33 mouse cellular contexts compared by ENCODE assay signal in the genomic region with DNA sequence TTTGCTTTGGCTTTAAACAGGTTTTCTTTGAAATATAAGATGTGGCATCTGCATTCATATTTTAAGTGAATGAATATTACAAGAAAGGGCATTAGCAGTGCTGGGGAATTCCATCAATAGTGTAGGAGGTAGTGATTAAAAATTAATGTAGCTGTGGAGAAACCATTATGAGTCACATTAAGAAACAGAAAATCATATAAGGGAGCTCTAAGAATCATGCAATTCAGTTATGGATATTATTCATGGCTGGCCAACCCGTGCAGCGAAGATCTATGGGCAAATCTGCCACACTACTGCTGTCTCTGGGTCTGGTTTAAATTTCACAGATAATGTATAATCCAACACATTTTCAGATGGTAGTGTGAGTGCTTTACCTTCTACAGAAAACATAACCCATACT. TPM values are rescaled to one million over a fixed set of nuclear protein-coding genes. Genes with fewer than 3 reads are reported as not detected.
DNase-seq lines count a peak whose midpoint lies in the region; ATAC-seq and TF ChIP-seq lines count a peak whose summit lies in the region.
"Had no signal": no experiment of that assay in that cellular context is flagged by ENCODE, and none has a peak within 500 bp of the region (broad histone marks: within the 10 kb centered on the region; RNA-seq: fewer than 3 reads in every experiment).

No protein-coding gene starts in this region.

- peak overlapping the region; percentile 47 for H3K27ac ChIP-seq in hindbrain, embryonic 14.5 days
- no peak overlapping the region for H3K27ac ChIP-seq in hindbrain, embryonic 16.5 days (ENCODE audit: low read depth, low read length)
- H3K27ac ChIP-seq in midbrain, embryonic 14.5 days (replicated peaks; ENCODE audit: low read depth, low read length), result peak overlapping the region; percentile 46; the same call in 1 of the 2 replicates
- no peak overlapping the region for H3K27ac ChIP-seq in midbrain, embryonic 10.5 days (replicated peaks)
- no peak overlapping the region for H3K27ac ChIP-seq in midbrain, embryonic 16.5 days (ENCODE audit: low read length)
- H3K27ac ChIP-seq: embryonic facial prominence, embryonic 10.5 days; embryonic facial prominence, embryonic 13.5 days; forebrain, embryonic 12.5 days; forebrain, embryonic 15.5 days; heart, embryonic 15.5 days; hindbrain, postnatal 0 days had no signal

- ATAC-seq in hindbrain, embryonic 14.5 days (ENCODE audit: low FRiP score), result no peak
- no peak for ATAC-seq in hindbrain, embryonic 16.5 days
- ATAC-seq in midbrain, embryonic 14.5 days (ENCODE audit: low FRiP score, low TSS enrichment), result peak; percentile 49; the same call in 1 of the 2 replicates
- peak; percentile 58 for ATAC-seq in midbrain, embryonic 16.5 days
- ATAC-seq: hindbrain, postnatal 0 days; inflammation-experienced regulatory T-cells, adult 6 months; Patski had no signal

- no peak overlapping the region for H3K9ac ChIP-seq in hindbrain, embryonic 14.5 days
- H3K9ac ChIP-seq in hindbrain, embryonic 16.5 days (ENCODE audit: low read depth, low read length), result no peak overlapping the region
- no peak overlapping the region for H3K9ac ChIP-seq in midbrain, embryonic 14.5 days (replicated peaks; ENCODE audit: low read length)
- H3K9ac ChIP-seq in midbrain, embryonic 16.5 days (ENCODE audit: low read depth, low read length), result no peak overlapping the region
- H3K9ac ChIP-seq: embryonic facial prominence, embryonic 13.5 days; forebrain, embryonic 12.5 days; forebrain, embryonic 15.5 days; heart, embryonic 12.5 days; heart, embryonic 15.5 days had no signal

- no peak overlapping the region for H3K4me2 ChIP-seq in hindbrain, embryonic 14.5 days (replicated peaks)
- H3K4me2 ChIP-seq in hindbrain, embryonic 16.5 days (ENCODE audit: low read length), result no peak overlapping the region
- H3K4me2 ChIP-seq in midbrain, embryonic 14.5 days (ENCODE audit: low read length), result no peak overlapping the region
- H3K4me2 ChIP-seq in midbrain, embryonic 16.5 days (ENCODE audit: low read length), result no peak overlapping the region
- H3K4me2 ChIP-seq: embryonic facial prominence, embryonic 13.5 days; forebrain, embryonic 12.5 days; forebrain, embryonic 15.5 days; heart, embryonic 12.5 days; heart, embryonic 15.5 days had no signal

- H3K36me3 ChIP-seq in hindbrain, embryonic 14.5 days (replicated peaks; ENCODE audit: control insufficient read depth, insufficient read depth), result no peaks in the 10 kb centered on the region
- no peaks in the 10 kb centered on the region for H3K36me3 ChIP-seq in hindbrain, embryonic 16.5 days (ENCODE audit: control insufficient read depth, insufficient read depth, low read length)
- H3K36me3 ChIP-seq in midbrain, embryonic 14.5 days (ENCODE audit: control insufficient read depth, insufficient read depth, low read length), result no peaks in the 10 kb centered on the region
- no peaks in the 10 kb centered on the region for H3K36me3 ChIP-seq in midbrain, embryonic 10.5 days
- no peaks in the 10 kb centered on the region for H3K36me3 ChIP-seq in midbrain, embryonic 16.5 days (ENCODE audit: control insufficient read depth, insufficient read depth, low read length)
- H3K36me3 ChIP-seq: embryonic facial prominence, embryonic 10.5 days; embryonic facial prominence, embryonic 13.5 days; forebrain, embryonic 12.5 days; forebrain, embryonic 15.5 days; G1E; heart, embryonic 12.5 days; heart, embryonic 15.5 days had no signal

- no peaks in the 10 kb centered on the region for H3K27me3 ChIP-seq in hindbrain, embryonic 14.5 days (ENCODE audit: control insufficient read depth, insufficient read depth, low read length)
- no peaks in the 10 kb centered on the region for H3K27me3 ChIP-seq in hindbrain, embryonic 16.5 days (replicated peaks; ENCODE audit: control insufficient read depth, insufficient read depth, low read length)
- no peaks in the 10 kb centered on the region for H3K27me3 ChIP-seq in midbrain, embryonic 14.5 days (ENCODE audit: control insufficient read depth, insufficient read depth, low read length)
- H3K27me3 ChIP-seq in midbrain, embryonic 10.5 days (ENCODE audit: low read depth, poor library complexity, severe bottlenecking), result no peaks in the 10 kb centered on the region
- no peaks in the 10 kb centered on the region for H3K27me3 ChIP-seq in midbrain, embryonic 16.5 days (ENCODE audit: control insufficient read depth, insufficient read depth, low read depth, low read length)
- H3K27me3 ChIP-seq: CH12.LX; embryonic facial prominence, embryonic 13.5 days; forebrain, embryonic 12.5 days; forebrain, embryonic 15.5 days; heart, embryonic 12.5 days; heart, embryonic 15.5 days had no signal

- no peak for DNase-seq in hindbrain, embryonic 14.5 days (ENCODE audit: low spot score)
- DNase-seq in midbrain, embryonic 14.5 days, result peak; percentile 47
- DNase-seq in midbrain, embryonic 10.5 days (ENCODE audit: low spot score), result no peak
- DNase-seq in brain, embryonic 14.5 days (ENCODE audit: low read depth), result peak; percentile 35
- no peak for DNase-seq in heart, adult 11 months
- no peak for DNase-seq in heart, adult 9 months (ENCODE audit: low spot score in 2 of 2)
- DNase-seq: adrenal gland, postnatal 10 days; adrenal gland, postnatal 36 days; B cell, adult 2 months; cerebellum, adult 11 months; cerebellum, adult 2 months; cerebellum, adult 9-11 months; cerebellum, postnatal 36 days; embryo, embryonic 11 days; gastrocnemius, postnatal 10 days; gastrocnemius, postnatal 36 days; heart, postnatal 10 days; heart, postnatal 36 days had no signal

- TF ChIP-seq CTCF in brain, embryonic 14.5 days (IDR thresholded peaks at IDR 0.05; ENCODE audit: borderline replicate concordance, extremely low read depth, insufficient read depth, insufficient read length), result no peak

- no peak for TF ChIP-seq POLR2A in brain, embryonic 14.5 days (IDR thresholded peaks at IDR 0.05; ENCODE audit: borderline replicate concordance, extremely low read depth, insufficient read depth, insufficient read length, poor library complexity, severe bottlenecking)

- WGBS in hindbrain, embryonic 14.5 days, result 56% methylated on average over 2 of the region's 2 CpGs
- WGBS in hindbrain, embryonic 16.5 days, result 52% methylated on average over 2 of the region's 2 CpGs
- WGBS in midbrain, embryonic 14.5 days, result 42% methylated on average over 2 of the region's 2 CpGs
- WGBS in midbrain, embryonic 10.5 days, result 94% methylated on average over 2 of the region's 2 CpGs
- WGBS in midbrain, embryonic 16.5 days, result 59% methylated on average over 2 of the region's 2 CpGs

- no peak overlapping the region for H3K4me3 ChIP-seq in hindbrain, embryonic 14.5 days (replicated peaks; ENCODE audit: low read length)
- H3K4me3 ChIP-seq in hindbrain, embryonic 16.5 days (ENCODE audit: low read length), result no peak overlapping the region
- H3K4me3 ChIP-seq in midbrain, embryonic 14.5 days (replicated peaks; ENCODE audit: low read depth, low read length), result no peak overlapping the region
- no peak overlapping the region for H3K4me3 ChIP-seq in midbrain, embryonic 10.5 days
- no peak overlapping the region for H3K4me3 ChIP-seq in midbrain, embryonic 16.5 days (ENCODE audit: low read depth, low read length)
- H3K4me3 ChIP-seq: embryonic facial prominence, embryonic 10.5 days; embryonic facial prominence, embryonic 13.5 days; erythroblast, embryonic 14.5 days; forebrain, embryonic 12.5 days; forebrain, embryonic 15.5 days; heart, embryonic 12.5 days; heart, embryonic 15.5 days had no signal

- H3K9me3 ChIP-seq in hindbrain, embryonic 14.5 days (ENCODE audit: control insufficient read depth, low read length), result no peaks in the 10 kb centered on the region
- H3K9me3 ChIP-seq in hindbrain, embryonic 16.5 days (ENCODE audit: control insufficient read depth, low read length), result no peaks in the 10 kb centered on the region
- H3K9me3 ChIP-seq in midbrain, embryonic 14.5 days (ENCODE audit: control insufficient read depth, low read length), result no peaks in the 10 kb centered on the region
- no peaks in the 10 kb centered on the region for H3K9me3 ChIP-seq in midbrain, embryonic 10.5 days (replicated peaks)
- H3K9me3 ChIP-seq in midbrain, embryonic 16.5 days (replicated peaks; ENCODE audit: control insufficient read depth, low read length, poor library complexity, severe bottlenecking), result no peaks in the 10 kb centered on the region
- H3K9me3 ChIP-seq: embryonic facial prominence, embryonic 10.5 days; embryonic facial prominence, embryonic 13.5 days; forebrain, embryonic 12.5 days; forebrain, embryonic 15.5 days; G1E; heart, embryonic 12.5 days; heart, embryonic 15.5 days had no signal

- 0 out of 2 replicates have a peak, but pooled peaks cover 4% of the 10 kb centered on the region for H3K4me1 ChIP-seq in hindbrain, embryonic 14.5 days (replicated peaks; ENCODE audit: control insufficient read depth, insufficient read depth, low read length)
- H3K4me1 ChIP-seq in hindbrain, embryonic 16.5 days (ENCODE audit: control insufficient read depth, insufficient read depth, low read depth, low read length), result no peaks in the 10 kb centered on the region
- peaks cover 2% of the 10 kb centered on the region; the same call in 1 of the 2 replicates for H3K4me1 ChIP-seq in midbrain, embryonic 14.5 days (ENCODE audit: control insufficient read depth, insufficient read depth, low read length)
- no peaks in the 10 kb centered on the region for H3K4me1 ChIP-seq in midbrain, embryonic 10.5 days
- no peaks in the 10 kb centered on the region; the same call in 1 of the 2 replicates for H3K4me1 ChIP-seq in midbrain, embryonic 16.5 days (ENCODE audit: control insufficient read depth, insufficient read depth, low read length)
- H3K4me1 ChIP-seq: embryonic facial prominence, embryonic 10.5 days; embryonic facial prominence, embryonic 13.5 days; heart, embryonic 12.5 days; heart, embryonic 15.5 days had no signal

RNA-seq across cellular contexts. Expression of gene Mmrn1, which starts 36.5 kb away (rescaled TPM):
- 3.7 and 4.2 TPM in 2 replicates for polyA plus RNA-seq in hindbrain, embryonic 14.5 days (2014; fragmentation: Nextera tagmentation; extraction: Ambion mirVana)
- 1.1 and 2.0 TPM in 2 replicates for polyA plus RNA-seq in hindbrain, embryonic 16.5 days (2015; fragmentation: Nextera tagmentation; extraction: Ambion mirVana)
- 0.72 and 3.5 TPM in 2 replicates for polyA plus RNA-seq in midbrain, embryonic 14.5 days (2014; fragmentation: Nextera tagmentation; extraction: Ambion mirVana)
- 5.1 and 5.6 TPM in 2 replicates for polyA plus RNA-seq in midbrain, embryonic 10.5 days (2016; fragmentation: Nextera tagmentation; extraction: Ambion mirVana)
- 1.8 and 3.6 TPM in 2 replicates for polyA plus RNA-seq in brain, embryonic 14.5 days (2012; rRNA removed)
- polyA plus RNA-seq in midbrain, embryonic 16.5 days (2015; fragmentation: Nextera tagmentation; extraction: Ambion mirVana), result 1.5 and 1.8 TPM in 2 replicates
- polyA plus RNA-seq: cerebellum, adult 2 months; cortical plate, adult 2 months; erythroblast, embryonic 14.5 days; G1E; inflammation-experienced regulatory T-cells, adult 6 months; Patski had no signal

Comparison
In these comparisons a context has a peak if more than half of its experiments do, and no peak if none do; other contexts are left out.
1. DNase-seq: peak in midbrain, embryonic 14.5 days (single experiment) and brain, embryonic 14.5 days (single experiment); none in hindbrain, embryonic 14.5 days (single experiment), midbrain, embryonic 10.5 days (single experiment), heart, adult 11 months (single experiment) and heart, adult 9 months (0 of 2).
2. H3K27ac ChIP-seq: peak in hindbrain, embryonic 14.5 days (single experiment) and midbrain, embryonic 14.5 days (single experiment); none in hindbrain, embryonic 16.5 days (single experiment), midbrain, embryonic 10.5 days (single experiment) and midbrain, embryonic 16.5 days (single experiment).
3. ATAC-seq: peak in midbrain, embryonic 14.5 days (single experiment) and midbrain, embryonic 16.5 days (single experiment); none in hindbrain, embryonic 14.5 days (single experiment) and hindbrain, embryonic 16.5 days (single experiment).